In genomic region chr17:48005091-48005490, GRCm38 (mm10) we compare ENCODE assay signal across 12 mouse cellular contexts. TPM values are rescaled to one million over a fixed set of nuclear protein-coding genes. Genes with fewer than 3 reads are reported as not detected.
DNase-seq lines count a peak whose midpoint lies in the region; ATAC-seq and TF ChIP-seq lines count a peak whose summit lies in the region.
"Had no signal": no experiment of that assay in that cellular context is flagged by ENCODE, and none has a peak within 500 bp of the region (broad histone marks: within the 10 kb centered on the region; RNA-seq: fewer than 3 reads in every experiment).

No protein-coding gene starts in this region.

- H3K4me3 ChIP-seq in limb, embryonic 12.5 days (replicated peaks), result no peak overlapping the region
- no peak overlapping the region for H3K4me3 ChIP-seq in stomach, postnatal 0 days (ENCODE audit: low read depth, low read length)
- H3K4me3 ChIP-seq in hindbrain, embryonic 14.5 days (replicated peaks; ENCODE audit: low read length), result no peak overlapping the region
- H3K4me3 ChIP-seq: hindbrain, embryonic 12.5 days had no signal

- ATAC-seq in limb, embryonic 12.5 days (ENCODE audit: insufficient number of reproducible peaks, insufficient read depth, low FRiP score, low TSS enrichment, low read depth), result no peak
- peak; percentile 22; the same call in 1 of the 2 replicates for ATAC-seq in stomach, postnatal 0 days (ENCODE audit: low FRiP score, low TSS enrichment)
- ATAC-seq in inflammation-experienced regulatory T-cells, adult 6 months, result no peak
- no peak for ATAC-seq in hindbrain, embryonic 14.5 days (ENCODE audit: low FRiP score)

- peaks cover 48% of the 10 kb centered on the region for H3K27me3 ChIP-seq in limb, embryonic 12.5 days
- H3K27me3 ChIP-seq in stomach, postnatal 0 days (ENCODE audit: control insufficient read depth, insufficient read depth, low read length), result no peaks in the 10 kb centered on the region
- H3K27me3 ChIP-seq in hindbrain, embryonic 14.5 days (ENCODE audit: control insufficient read depth, insufficient read depth, low read length), result no peaks in the 10 kb centered on the region
- H3K27me3 ChIP-seq: hindbrain, embryonic 12.5 days had no signal

- H3K4me1 ChIP-seq in limb, embryonic 12.5 days (replicated peaks), result peaks cover 48% of the 10 kb centered on the region
- peaks cover 5% of the 10 kb centered on the region for H3K4me1 ChIP-seq in stomach, postnatal 0 days (replicated peaks; ENCODE audit: control insufficient read depth, insufficient read depth)
- H3K4me1 ChIP-seq in hindbrain, embryonic 14.5 days (replicated peaks; ENCODE audit: control insufficient read depth, insufficient read depth, low read length), result peaks cover 6% of the 10 kb centered on the region; the same call in 1 of the 2 replicates

- no peaks in the 10 kb centered on the region for H3K36me3 ChIP-seq in limb, embryonic 12.5 days
- no peaks in the 10 kb centered on the region for H3K36me3 ChIP-seq in stomach, postnatal 0 days (ENCODE audit: control insufficient read depth, insufficient read depth, low read length)
- no peaks in the 10 kb centered on the region for H3K36me3 ChIP-seq in hindbrain, embryonic 14.5 days (replicated peaks; ENCODE audit: control insufficient read depth, insufficient read depth)
- H3K36me3 ChIP-seq: hindbrain, embryonic 12.5 days had no signal

- H3K9me3 ChIP-seq in limb, embryonic 12.5 days, result no peaks in the 10 kb centered on the region
- no peaks in the 10 kb centered on the region for H3K9me3 ChIP-seq in stomach, postnatal 0 days (ENCODE audit: control insufficient read depth, low read length)
- H3K9me3 ChIP-seq in hindbrain, embryonic 14.5 days (ENCODE audit: control insufficient read depth, low read length), result no peaks in the 10 kb centered on the region
- H3K9me3 ChIP-seq: hindbrain, embryonic 12.5 days had no signal

- 29% methylated on average over 8 of the region's 8 CpGs for WGBS in limb, embryonic 12.5 days
- 31% methylated on average over 8 of the region's 8 CpGs for WGBS in stomach, postnatal 0 days
- 28% methylated on average over 8 of the region's 8 CpGs for WGBS in hindbrain, embryonic 14.5 days

- intact Hi-C loops in heart, postnatal 36 days (cut with DNase I), result no loop called here

- peak; percentile 10 to 27 for DNase-seq in heart, adult 9 months (ENCODE audit: low spot score in 2 of 2)
- DNase-seq in heart, postnatal 36 days, result no peak
- peak; percentile 54 for DNase-seq in ovary, postnatal 36 days (ENCODE audit: low spot score)
- DNase-seq in ovary, postnatal 10 days (ENCODE audit: low spot score), result no peak
- DNase-seq in stomach, postnatal 0 days (ENCODE audit: low spot score), result peak; percentile 72
- no peak for DNase-seq in hindbrain, embryonic 14.5 days (ENCODE audit: low spot score)
- DNase-seq: thymus, adult 18-20 months had no signal

- no peak for TF ChIP-seq EP300 in stomach, postnatal 0 days (optimal IDR thresholded peaks at IDR 0.05)

- no peak for TF ChIP-seq CTCF in stomach, postnatal 0 days (IDR thresholded peaks at IDR 0.05; ENCODE audit: low read depth)

- no peak overlapping the region for H3K9ac ChIP-seq in limb, embryonic 12.5 days (replicated peaks)
- H3K9ac ChIP-seq in stomach, postnatal 0 days (ENCODE audit: low read length), result no peak overlapping the region
- no peak overlapping the region for H3K9ac ChIP-seq in hindbrain, embryonic 14.5 days
- H3K9ac ChIP-seq: hindbrain, embryonic 12.5 days had no signal

- no peak overlapping the region for H3K4me2 ChIP-seq in limb, embryonic 12.5 days
- no peak overlapping the region for H3K4me2 ChIP-seq in stomach, postnatal 0 days (replicated peaks; ENCODE audit: low read depth)
- H3K4me2 ChIP-seq in hindbrain, embryonic 14.5 days (replicated peaks), result no peak overlapping the region
- H3K4me2 ChIP-seq: hindbrain, embryonic 12.5 days had no signal

- peak overlapping the region; percentile 45; the same call in 1 of the 2 replicates for H3K27ac ChIP-seq in limb, embryonic 12.5 days
- peak overlapping the region; percentile 78 for H3K27ac ChIP-seq in stomach, postnatal 0 days (replicated peaks)
- no peak overlapping the region for H3K27ac ChIP-seq in hindbrain, embryonic 14.5 days
- H3K27ac ChIP-seq: hindbrain, embryonic 12.5 days had no signal

RNA-seq across cellular contexts. Expression of gene 1700122O11Rik, which starts 33.0 kb away (rescaled TPM):
- total RNA-seq in heart, postnatal 36 days (2021), result not detected
- polyA plus RNA-seq in limb, embryonic 12.5 days (2016; fragmentation: Nextera tagmentation; extraction: Ambion mirVana), result not detected in 2 replicates
- polyA plus RNA-seq in stomach, postnatal 0 days (2015; fragmentation: Nextera tagmentation; extraction: Ambion mirVana), result not detected in 2 replicates
- polyA plus RNA-seq in inflammation-experienced regulatory T-cells, adult 6 months (2017; shearing (Covaris generic)), result not detected
- polyA plus RNA-seq in hindbrain, embryonic 14.5 days (2014; fragmentation: Nextera tagmentation; extraction: Ambion mirVana), result not detected in 2 replicates
- total RNA-seq: left cerebral cortex, postnatal 10 days had no signal
- polyA plus RNA-seq: C2C12; hindbrain, embryonic 12.5 days had no signal

Comparison
In these comparisons a context has a peak if more than half of its experiments do, and no peak if none do; other contexts are left out.
1. DNase-seq: peak in heart, adult 9 months (2 of 2), ovary, postnatal 36 days (single experiment) and stomach, postnatal 0 days (single experiment); none in heart, postnatal 36 days (0 of 2), ovary, postnatal 10 days (single experiment) and hindbrain, embryonic 14.5 days (single experiment).